Mouse (Mus musculus) hindbrain, embryonic 14.5 days (tissue): ENCODE data around the gene Tbx1. TPM values are rescaled to one million over a fixed set of nuclear protein-coding genes. Genes with fewer than 3 reads are reported as not detected.

ENCODE experiments used
- ATAC-seq: fragments of 200-750 bp; cut with Nextera tagmentation; 2 replicates; pipeline ENCODE4 v1.8.0; 2017; ENCODE audit warnings: moderate number of reproducible peaks, mild to moderate bottlenecking, moderate TSS enrichment, moderate library complexity; ENCODE audit not compliant: low FRiP score
- DNase-seq: peaks from one replicate; pipeline ENCODE4 v3.0.0-alpha.2; 2015; ENCODE audit warnings: low spot score
- H3K27ac ChIP-seq: fragments of 300-500 bp; sonication (generic); 2 replicates; pipeline ENCODE4 v1.5.1; 2014; ENCODE audit warnings: mild to moderate bottlenecking, moderate library complexity
- H3K27me3 ChIP-seq: fragments of 300-500 bp; sonication (generic); 2 replicates; pipeline ENCODE4 v1.6.1; 2014; ENCODE audit warnings: mild to moderate bottlenecking, low read length, mixed read lengths; ENCODE audit not compliant: control insufficient read depth, insufficient read depth
- H3K36me3 ChIP-seq: fragments of 300-500 bp; sonication (generic); replicated peaks from 2 replicates; pipeline ENCODE4 v1.6.1; 2014; ENCODE audit not compliant: control insufficient read depth, insufficient read depth
- H3K4me1 ChIP-seq: fragments of 300-500 bp; sonication (generic); replicated peaks from 2 replicates; pipeline ENCODE4 v1.6.1; 2014; ENCODE audit warnings: antibody characterized with exemption, low read length, mixed read lengths; ENCODE audit not compliant: control insufficient read depth, insufficient read depth
- H3K4me2 ChIP-seq: fragments of 300-500 bp; sonication (generic); replicated peaks from 2 replicates; pipeline ENCODE4 v1.6.1; 2014; ENCODE audit warnings: mild to moderate bottlenecking, moderate library complexity
- H3K4me3 ChIP-seq: fragments of 300-500 bp; sonication (generic); replicated peaks from 2 replicates; pipeline ENCODE4 v1.5.1; 2014; ENCODE audit warnings: mild to moderate bottlenecking, low read length
- H3K9ac ChIP-seq: fragments of 300-500 bp; sonication (generic); 2 replicates; pipeline ENCODE4 v1.6.1; 2014
- H3K9me3 ChIP-seq: fragments of 300-500 bp; sonication (generic); 2 replicates; pipeline ENCODE4 v1.6.1; 2016; ENCODE audit warnings: low read length; ENCODE audit not compliant: control insufficient read depth
- WGBS: fragments of 180-500 bp; shearing (Covaris S2); extraction: QIAGEN DNeasy Blood & Tissue Kit; methylation state at CpG from one replicate; pipeline ENCODE4 v1.1.7; 2014; 5-methylcytosine and 5-hydroxymethylcytosine counted together
- polyA plus RNA-seq: library from polyadenylated mRNA; unstranded; fragments of >200 nt; fragmentation: Nextera tagmentation; extraction: Ambion mirVana; gene quantifications from 2 replicates; pipeline ENCODE4 v1.2.1, GENCODE M21; 2014

The Tbx1 gene
- polyA plus RNA-seq, 1 experiment from 2014 or later = 1.2 TPM

GRCm38 (mm10) chr16:18598006-18598405 lies 7.5 kb upstream of the Tbx1 start:
- H3K4me1 ChIP-seq = no peaks in the 10 kb centered on the region
- no peak overlapping the region for H3K9ac ChIP-seq
- no peak overlapping the region for H3K27ac ChIP-seq
- H3K4me2 ChIP-seq = no peak overlapping the region
- no peaks in the 10 kb centered on the region for H3K36me3 ChIP-seq
- H3K27me3 ChIP-seq = peaks cover 6% of the 10 kb centered on the region
- no peak for DNase-seq
- WGBS = 84% methylated on average over 3 of the region's 3 CpGs
- ATAC-seq = no peak
- no peak overlapping the region for H3K4me3 ChIP-seq
- H3K9me3 ChIP-seq = no peaks in the 10 kb centered on the region

GRCm38 (mm10) chr16:18596255-18596654 lies 5.8 kb upstream of the Tbx1 start:
- 68% methylated on average over 5 of the region's 5 CpGs for WGBS
- Histone ChIP-seq H3K9me3 (no peaks in the 10 kb centered on the region), H3K27me3 (peaks cover 20% of the 10 kb centered on the region), H3K4me1 (peaks cover 4% of the 10 kb centered on the region; the same call in 1 of the 2 replicates), H3K36me3 (no peaks in the 10 kb centered on the region), H3K27ac (no peak overlapping the region), H3K4me3 (no peak overlapping the region), H3K9ac (no peak overlapping the region), H3K4me2 (no peak overlapping the region)
- ATAC-seq = 0 out of 2 replicates have a peak, but pooled peaks have one; percentile 38
- DNase-seq = no peak

GRCm38 (mm10) chr16:18593930-18594329 lies 3.5 kb upstream of the Tbx1 start:
- no peak overlapping the region for H3K9ac ChIP-seq
- H3K9me3 ChIP-seq = no peaks in the 10 kb centered on the region
- peaks cover 9% of the 10 kb centered on the region for H3K4me1 ChIP-seq
- peaks cover 44% of the 10 kb centered on the region for H3K27me3 ChIP-seq
- ATAC-seq (no peak), DNase-seq (no peak)
- H3K4me2 ChIP-seq = no peak overlapping the region
- no peaks in the 10 kb centered on the region for H3K36me3 ChIP-seq
- H3K27ac ChIP-seq = no peak overlapping the region
- 72% methylated on average over 2 of the region's 2 CpGs for WGBS
- no peak overlapping the region for H3K4me3 ChIP-seq

- Histone ChIP-seq H3K27me3 (peaks cover 63% of the 10 kb centered on the region), H3K4me2 (peak overlapping the region; percentile 35), H3K4me3 (peak overlapping the region; percentile 17; the same call in 1 of the 2 replicates), H3K9me3 (no peaks in the 10 kb centered on the region), H3K36me3 (no peaks in the 10 kb centered on the region), H3K27ac (no peak overlapping the region), H3K9ac (no peak overlapping the region), H3K4me1 (peaks cover 14% of the 10 kb centered on the region)
- WGBS = under 1% methylated on average over 59 of the region's 59 CpGs
- DNase-seq = no peak
- ATAC-seq = no peak
These were observed 862 bp upstream of the Tbx1 start for GRCm38 (mm10) chr16:18591047-18592018.

GRCm38 (mm10) chr16:18589080-18589621 lies 1.3 kb downstream of the Tbx1 start:
- H3K4me2 ChIP-seq = no peak overlapping the region
- peaks cover 85% of the 10 kb centered on the region for H3K27me3 ChIP-seq
- no peaks in the 10 kb centered on the region for H3K36me3 ChIP-seq
- no peak for ATAC-seq
- H3K9me3 ChIP-seq = no peaks in the 10 kb centered on the region
- no peak overlapping the region for H3K27ac ChIP-seq
- 14% methylated on average over 9 of the region's 9 CpGs for WGBS
- no peak overlapping the region for H3K9ac ChIP-seq
- H3K4me1 ChIP-seq = peaks cover 16% of the 10 kb centered on the region
- no peak for DNase-seq
- no peak overlapping the region for H3K4me3 ChIP-seq

GRCm38 (mm10) chr16:18588738-18589055 lies 1.8 kb downstream of the Tbx1 start:
- H3K9ac ChIP-seq = no peak overlapping the region

GRCm38 (mm10) chr16:18587847-18588737 lies 2.4 kb downstream of the Tbx1 start:
- Histone ChIP-seq H3K9me3 (no peaks in the 10 kb centered on the region), H3K36me3 (no peaks in the 10 kb centered on the region), H3K9ac (no peak overlapping the region), H3K4me3 (peak overlapping the region; percentile 17; the same call in 1 of the 2 replicates), H3K4me1 (peaks cover 16% of the 10 kb centered on the region), H3K27ac (no peak overlapping the region), H3K4me2 (peak overlapping the region; percentile 53), H3K27me3 (peaks cover 90% of the 10 kb centered on the region)
- ATAC-seq (peak; percentile 34; the same call in 1 of the 2 replicates), DNase-seq (no peak)
- WGBS = 1% methylated on average over 49 of the region's 57 CpGs

More at GRCm38 (mm10) chr16:18588738-18589055, 1.8 kb downstream of the Tbx1 start:
- Histone ChIP-seq H3K4me2 (no peak overlapping the region), H3K36me3 (no peaks in the 10 kb centered on the region), H3K4me3 (no peak overlapping the region), H3K27me3 (peaks cover 89% of the 10 kb centered on the region), H3K9me3 (no peaks in the 10 kb centered on the region), H3K27ac (no peak overlapping the region), H3K4me1 (peaks cover 16% of the 10 kb centered on the region)
- no peak for DNase-seq
- 3% methylated on average over 31 of the region's 31 CpGs for WGBS
- no peak for ATAC-seq

GRCm38 (mm10) chr16:18586906-18587546 lies 3.4 kb downstream of the Tbx1 start:
- Histone ChIP-seq H3K27me3 (peaks cover 93% of the 10 kb centered on the region), H3K36me3 (no peaks in the 10 kb centered on the region), H3K9ac (peak overlapping the region; percentile 40), H3K4me1 (peaks cover 21% of the 10 kb centered on the region), H3K4me3 (peak overlapping the region; percentile 33), H3K4me2 (peak overlapping the region; percentile 53), H3K9me3 (no peaks in the 10 kb centered on the region), H3K27ac (no peak overlapping the region)
- 2% methylated on average over 26 of the region's 62 CpGs for WGBS
- no peak for ATAC-seq
- DNase-seq = no peak
